Mouse (Mus musculus): Measurements from ENCODE around the gene Scpep1. TPM values are rescaled to one million over a fixed set of nuclear protein-coding genes. Genes with fewer than 3 reads are reported as not detected.
"Not testable (repeated sequence)": the region's sequence is repeated elsewhere in the genome, so short reads cannot be mapped to it uniquely, and the experiment has no call there.

The Scpep1 gene
- polyA plus RNA-seq, 1 experiment: 94.3 TPM

DNA sequence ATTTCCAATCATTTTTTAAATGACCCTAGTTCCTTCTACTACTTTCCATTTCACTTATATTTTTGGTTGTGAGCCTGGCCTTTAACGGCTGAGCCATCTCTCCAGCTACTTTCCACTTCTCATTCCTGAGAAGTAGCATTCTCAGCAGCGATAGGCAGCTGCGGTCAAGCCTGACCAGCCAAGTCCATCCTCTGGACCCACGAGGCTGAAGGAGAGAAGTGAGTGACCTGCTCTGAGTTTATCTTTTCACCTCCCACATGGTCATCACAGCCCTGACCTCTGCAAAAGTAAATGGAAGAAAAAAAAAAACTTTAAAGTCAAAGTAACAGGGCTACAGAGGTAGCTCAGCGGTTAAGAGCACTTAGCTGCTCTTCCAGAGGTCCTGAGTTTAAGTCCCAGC lies 28.7 kb downstream of the Scpep1 start:
- no peak for DNase-seq (ENCODE audit: low spot score)

DNA sequence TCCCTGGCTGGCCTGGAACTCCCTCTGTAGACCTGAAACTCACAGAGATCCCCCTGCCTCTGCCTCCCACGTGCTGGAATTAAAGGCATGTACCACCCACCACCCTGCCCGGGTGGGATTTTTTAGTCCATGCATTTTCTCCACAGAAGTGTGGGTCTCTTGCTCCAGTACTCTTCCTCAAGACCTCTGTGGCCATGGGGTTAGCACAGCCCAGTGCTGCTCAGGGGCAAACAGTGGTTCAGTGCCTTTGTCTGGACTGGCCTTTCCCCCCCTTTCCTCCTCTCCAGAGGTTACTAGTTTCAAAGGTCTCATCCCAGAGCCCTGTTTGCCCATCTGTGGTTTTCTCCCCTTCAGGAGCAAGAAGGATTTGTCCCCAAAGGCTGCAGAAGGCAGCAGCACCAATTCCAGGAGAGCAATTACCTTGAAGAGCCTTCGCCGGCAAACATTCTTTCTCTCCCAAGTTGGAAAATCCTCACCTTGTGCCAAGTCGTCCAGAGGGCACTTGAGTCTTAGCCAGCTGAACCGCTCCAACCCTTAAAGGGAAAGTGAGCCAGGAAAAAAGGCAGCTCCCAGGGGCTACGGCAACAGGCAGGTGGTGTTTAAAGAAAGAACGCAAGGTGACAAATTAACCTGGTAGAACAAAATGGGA lies 45.8 kb downstream of the Scpep1 start:
- no peak for DNase-seq (ENCODE audit: low spot score)

DNA sequence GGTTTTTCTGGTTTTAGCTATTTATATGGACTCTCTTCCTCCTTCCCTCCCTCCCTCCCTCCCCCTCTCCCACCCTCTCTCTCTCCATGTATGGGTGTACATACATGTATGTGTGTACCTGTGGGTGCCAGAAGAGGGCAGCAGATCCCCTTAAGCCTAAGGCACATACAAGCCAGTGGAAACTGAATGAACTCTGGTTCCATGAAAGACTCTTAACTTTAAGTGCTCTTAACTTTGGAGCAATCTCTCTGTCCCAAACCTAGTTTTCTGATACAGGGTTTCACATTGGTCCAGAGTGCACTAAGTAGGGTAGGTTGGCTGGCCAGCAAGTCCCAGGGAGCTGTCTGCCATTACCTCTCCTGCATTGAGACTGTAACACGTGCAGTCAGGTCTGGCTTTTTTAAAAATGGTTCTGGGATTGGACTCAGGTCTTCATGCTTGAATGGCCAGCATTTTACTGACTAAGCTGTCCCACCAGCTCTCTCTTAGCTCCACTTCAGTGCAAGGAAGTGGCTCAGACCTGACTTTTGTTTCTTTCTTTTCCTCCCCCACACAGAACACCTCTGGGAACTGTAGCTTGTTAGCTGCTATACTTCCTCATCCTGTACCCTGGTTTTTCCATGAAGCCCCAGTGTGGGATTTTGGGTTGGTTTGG lies 46.6 kb downstream of the Scpep1 start:
- DNase-seq (ENCODE audit: low spot score): no peak

DNA sequence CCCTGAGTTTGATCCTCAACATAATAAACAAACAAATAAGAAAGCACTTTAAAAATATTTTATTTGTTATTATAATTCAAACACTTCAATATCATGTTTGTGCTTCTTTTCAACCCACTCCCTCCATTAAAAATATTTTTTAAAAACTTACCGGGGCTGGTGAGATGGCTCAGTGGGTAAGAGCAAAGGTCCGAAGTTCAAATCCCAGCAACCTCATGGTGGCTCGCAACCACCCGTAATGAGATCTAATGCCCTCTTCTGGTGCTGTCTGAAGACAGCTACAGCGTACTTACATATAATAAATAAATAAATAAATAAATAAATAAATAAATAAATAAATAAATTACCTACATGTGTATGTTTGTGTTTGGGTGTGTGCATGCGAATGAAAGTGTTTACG lies 47.4 kb downstream of the Scpep1 start:
- DNase-seq (ENCODE audit: low spot score): no peak

DNA sequence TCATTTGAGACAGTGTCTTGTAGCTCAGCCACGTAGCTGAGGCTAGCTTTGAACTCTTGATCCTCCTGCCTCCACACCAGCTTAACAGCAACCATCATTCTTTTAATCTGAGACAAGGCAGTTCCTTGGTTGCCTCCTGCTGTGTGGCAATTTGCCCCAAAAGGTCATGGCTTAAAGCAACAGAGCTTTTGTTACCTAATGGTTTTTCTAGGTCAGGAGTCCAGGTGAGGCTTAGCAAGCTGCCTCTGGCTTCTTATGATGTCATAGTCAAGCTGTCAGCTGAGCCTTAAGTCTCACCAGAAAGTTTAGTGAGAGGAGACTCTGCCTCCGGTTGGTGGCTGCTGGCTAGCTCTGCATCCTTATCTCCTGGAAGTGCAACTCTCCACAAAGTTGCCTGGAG lies 49.6 kb downstream of the Scpep1 start:
- DNase-seq (ENCODE audit: low spot score): no peak

DNA sequence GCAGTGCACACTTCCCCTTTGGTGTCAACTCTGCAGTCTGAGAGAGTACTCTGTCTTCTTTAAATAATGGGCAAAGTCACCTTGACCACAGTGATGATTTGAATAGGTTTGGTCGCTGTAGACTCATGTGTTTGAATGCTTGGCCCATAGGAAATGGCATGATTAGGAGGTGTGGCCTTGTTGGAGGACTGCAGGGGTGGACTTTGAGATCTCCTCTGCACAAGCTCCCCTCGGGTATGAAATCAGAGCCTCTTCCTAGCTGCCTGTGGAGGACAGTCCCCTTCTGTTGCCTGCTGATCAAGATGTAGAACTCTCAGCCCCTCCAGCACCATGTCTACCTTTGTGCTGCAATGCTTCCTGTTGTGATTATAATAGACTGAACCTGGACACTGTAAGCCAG lies 51.2 kb downstream of the Scpep1 start:
- no peak for DNase-seq (ENCODE audit: low spot score)

DNA sequence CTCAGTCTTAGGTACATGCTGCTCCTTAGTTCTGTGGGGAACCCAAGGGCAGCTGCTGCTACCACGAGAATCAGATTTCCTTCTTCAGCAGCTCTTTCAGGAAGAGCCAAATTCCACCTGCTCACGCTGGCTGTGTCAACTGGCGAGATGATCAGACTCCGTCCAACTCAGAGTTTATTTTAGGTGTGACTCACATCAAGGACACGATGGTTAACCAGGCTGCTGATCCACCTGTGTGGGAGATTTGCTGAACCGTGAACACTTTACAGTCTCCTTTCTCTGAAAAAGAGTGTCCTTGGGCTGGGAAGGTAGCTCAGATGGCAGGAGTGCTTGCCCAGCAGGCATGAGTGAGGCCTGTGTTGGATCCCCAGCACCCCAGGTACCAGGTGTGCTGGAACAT lies 52.5 kb downstream of the Scpep1 start:
- DNase-seq (ENCODE audit: low spot score): no peak

DNA sequence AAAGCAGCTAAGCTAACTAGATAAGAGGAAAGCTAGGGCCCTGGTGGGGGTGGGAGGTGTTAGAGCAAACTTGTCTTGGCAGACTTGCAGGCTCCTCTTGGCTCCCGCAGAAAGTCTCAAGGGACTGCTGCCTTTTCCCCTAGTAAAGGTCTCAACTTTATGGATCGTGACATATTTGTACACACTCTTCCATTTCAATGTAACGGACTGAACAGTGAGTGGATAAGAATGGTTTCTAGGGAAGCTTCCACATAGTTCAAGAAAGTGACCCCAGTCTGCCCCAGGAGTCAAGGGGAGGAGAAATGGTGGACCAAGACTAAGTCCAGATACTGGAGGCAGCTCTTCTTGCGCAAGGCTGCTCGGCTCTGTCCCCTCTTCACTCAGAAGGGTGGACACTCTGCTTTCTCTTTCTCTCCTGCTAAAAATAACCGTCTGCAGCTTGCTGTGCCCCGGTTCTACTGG lies 53.9 kb downstream of the Scpep1 start:
- no peak for DNase-seq (ENCODE audit: low spot score)

DNA sequence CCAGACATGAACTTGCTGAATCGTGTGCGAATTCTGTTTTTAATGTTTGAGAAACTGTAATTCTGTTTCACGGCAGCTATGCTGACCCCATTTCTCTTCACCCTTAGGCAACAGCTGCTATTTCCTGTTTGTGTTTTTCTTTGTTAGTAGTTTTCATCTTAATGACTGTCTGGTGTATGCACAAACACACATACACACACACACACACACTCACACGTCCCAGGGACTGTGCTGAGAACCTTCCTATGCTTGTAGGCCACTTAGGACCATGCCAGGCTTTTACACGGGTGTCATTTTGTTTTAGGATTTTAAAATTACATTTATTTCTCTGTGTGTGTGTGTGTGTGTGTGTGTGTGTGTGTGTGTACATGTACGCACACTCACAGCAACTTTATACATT lies 55.7 kb downstream of the Scpep1 start:
- no peak for DNase-seq (ENCODE audit: low spot score)

DNA sequence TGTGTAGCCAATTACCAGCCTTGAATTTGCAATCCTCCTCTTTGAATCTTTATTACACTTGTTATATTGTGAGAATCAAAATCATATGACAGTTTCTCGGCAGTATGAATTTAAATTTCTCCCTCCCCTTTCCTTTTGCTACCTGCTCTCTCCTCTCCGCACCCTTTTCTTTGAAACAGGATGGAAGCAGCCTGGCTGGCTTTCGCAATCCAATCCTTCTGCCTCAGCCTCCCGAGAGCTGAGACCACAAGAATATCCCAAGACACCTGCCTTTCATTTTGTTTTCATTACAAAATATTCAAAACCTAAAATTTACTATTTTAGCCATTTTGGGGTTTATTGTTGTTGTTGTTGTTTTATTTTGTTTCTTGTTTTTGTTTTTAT lies 56.9 kb downstream of the Scpep1 start:
- no peak for DNase-seq (ENCODE audit: low spot score)

DNA sequence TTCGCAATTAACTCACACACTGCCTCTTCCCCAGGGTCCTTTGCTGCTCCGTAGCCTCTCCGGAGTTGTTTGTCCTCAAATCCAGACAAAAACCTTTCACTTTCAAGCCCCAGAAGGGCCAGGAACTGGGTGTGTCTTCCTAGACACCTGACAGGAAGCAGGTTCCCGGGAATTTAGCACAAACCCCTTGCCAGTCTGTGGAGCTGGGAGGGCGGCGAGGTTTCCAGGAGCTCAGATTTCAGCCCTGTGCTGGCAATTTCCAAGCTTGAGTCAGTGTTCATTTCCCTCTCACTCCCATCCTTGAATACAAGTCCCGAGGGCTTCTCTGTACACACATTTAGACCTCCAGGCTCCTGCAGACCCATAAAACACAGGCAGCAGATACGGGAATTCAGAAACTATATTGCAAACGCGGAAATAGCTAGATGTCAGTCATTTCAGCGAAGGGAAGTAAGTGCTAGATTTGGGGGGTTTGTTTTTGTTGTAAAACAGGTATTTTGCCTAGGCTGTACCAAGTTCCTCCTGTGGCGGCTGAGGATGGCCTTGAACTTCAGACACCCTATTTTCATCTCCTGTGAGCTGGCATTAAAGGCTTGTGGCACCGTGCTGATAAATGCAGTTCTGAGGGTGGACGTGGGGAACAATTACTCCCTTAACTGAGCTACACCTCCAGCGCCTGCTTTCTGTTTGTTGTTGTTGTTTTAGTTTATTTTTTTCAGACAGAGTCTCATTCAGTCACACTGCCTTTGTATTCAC lies 57.5 kb downstream of the Scpep1 start:
- no peak for DNase-seq (ENCODE audit: low spot score)

DNA sequence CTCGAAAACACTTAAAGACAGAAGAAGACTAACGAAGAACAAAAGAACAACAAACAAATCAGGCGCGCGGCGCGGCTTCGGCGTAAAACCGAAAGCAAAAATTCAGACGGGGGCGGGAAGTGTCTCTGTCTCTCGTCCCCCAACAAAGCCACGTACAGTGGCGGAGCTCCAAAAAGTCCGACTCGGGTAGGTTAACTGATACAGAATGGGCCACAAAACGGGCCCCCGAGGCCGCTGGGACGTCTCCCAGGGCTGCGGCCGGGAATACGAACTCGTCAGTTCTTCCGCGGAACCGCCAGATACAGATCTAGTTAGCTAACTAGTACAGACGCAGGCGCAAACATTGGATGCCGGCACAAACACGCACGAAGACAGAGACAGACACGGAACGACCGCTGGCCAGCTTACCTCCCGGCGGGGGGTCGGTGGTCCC lies 59.4 kb downstream of the Scpep1 start:
- DNase-seq (ENCODE audit: low spot score): peak; percentile 56

DNA sequence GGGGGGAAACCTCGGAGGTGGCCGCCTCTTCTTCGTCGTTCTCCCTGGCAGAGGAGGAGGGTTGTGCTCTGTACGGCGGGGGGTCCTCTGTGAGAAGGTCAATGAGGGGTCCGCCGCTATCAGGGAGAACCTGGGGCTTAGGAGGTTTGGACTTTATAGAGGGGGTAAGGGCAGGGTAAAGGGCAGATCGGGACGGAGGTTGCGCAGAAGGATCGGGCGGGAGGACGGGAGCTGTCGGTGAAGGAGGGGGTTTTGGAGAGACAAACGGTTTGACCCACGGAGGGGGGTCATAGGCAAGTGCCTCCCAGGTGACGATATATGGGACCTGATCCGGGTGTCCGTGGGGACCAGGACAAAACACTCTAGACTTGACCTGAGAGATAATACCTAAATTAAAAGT lies 60.0 kb downstream of the Scpep1 start:
- DNase-seq (ENCODE audit: low spot score): peak; percentile 36

DNA sequence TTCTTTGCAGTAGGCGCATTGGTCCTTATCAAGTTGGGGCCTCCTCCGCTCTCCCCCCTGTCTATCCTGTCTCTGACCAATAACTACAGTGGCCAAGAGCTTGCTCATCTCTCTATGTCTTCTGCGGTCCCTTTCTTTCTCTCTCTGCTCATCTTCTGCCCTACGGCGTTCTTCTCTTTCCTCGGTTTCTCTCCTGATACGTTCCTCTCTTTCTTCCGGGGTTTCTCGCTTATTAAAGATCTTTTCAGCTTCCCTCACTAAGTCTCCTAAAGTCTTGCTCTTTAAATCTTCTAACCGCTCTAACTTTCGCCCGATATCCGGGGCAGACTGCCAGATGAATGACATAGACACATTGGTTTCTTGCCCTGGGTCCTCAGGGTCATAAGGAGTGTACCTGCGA lies 61.0 kb downstream of the Scpep1 start:
- not testable (repeated sequence) for DNase-seq (ENCODE audit: low spot score)

DNA sequence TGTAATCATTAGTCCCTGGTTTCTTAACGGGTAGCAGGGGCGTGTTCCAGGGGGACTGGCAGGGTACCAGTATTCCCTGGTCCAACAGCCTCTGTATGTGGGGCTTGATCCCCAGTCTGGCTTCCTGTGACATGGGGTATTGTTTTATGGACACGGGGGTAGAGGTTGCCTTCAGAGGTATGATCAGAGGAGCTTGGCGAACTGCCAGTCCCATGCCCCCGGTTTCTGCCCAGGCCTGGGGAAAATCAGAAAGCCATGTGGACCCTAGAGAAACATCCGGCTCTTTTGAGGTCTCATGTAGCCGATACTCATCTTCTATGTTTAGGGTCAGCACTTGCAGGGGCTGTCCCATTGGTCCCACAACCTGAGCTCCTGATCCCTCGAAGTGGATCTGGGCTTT lies 61.8 kb downstream of the Scpep1 start:
- not testable (repeated sequence) for DNase-seq (ENCODE audit: low spot score)

DNA sequence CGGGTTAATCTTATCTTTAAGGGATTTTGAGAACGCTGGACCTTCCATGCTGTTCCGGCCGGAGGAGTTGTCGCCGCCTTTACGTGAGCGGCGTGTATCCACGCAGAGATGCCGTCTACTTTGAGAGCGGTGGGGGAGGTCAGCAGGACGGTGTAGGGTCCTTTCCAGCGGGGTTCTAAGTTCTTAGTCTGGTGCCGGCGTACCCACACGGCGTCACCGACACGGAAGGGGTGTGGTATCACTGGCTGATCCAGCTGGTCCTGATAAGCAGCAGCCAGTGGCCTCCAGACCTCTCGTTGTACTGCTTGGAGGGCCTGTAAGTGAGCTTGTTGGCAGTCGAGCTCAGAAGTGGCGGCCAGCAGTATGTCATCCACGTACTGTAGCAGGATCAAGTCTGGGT lies 62.5 kb downstream of the Scpep1 start:
- peak; percentile 38 for DNase-seq (ENCODE audit: low spot score)

DNA sequence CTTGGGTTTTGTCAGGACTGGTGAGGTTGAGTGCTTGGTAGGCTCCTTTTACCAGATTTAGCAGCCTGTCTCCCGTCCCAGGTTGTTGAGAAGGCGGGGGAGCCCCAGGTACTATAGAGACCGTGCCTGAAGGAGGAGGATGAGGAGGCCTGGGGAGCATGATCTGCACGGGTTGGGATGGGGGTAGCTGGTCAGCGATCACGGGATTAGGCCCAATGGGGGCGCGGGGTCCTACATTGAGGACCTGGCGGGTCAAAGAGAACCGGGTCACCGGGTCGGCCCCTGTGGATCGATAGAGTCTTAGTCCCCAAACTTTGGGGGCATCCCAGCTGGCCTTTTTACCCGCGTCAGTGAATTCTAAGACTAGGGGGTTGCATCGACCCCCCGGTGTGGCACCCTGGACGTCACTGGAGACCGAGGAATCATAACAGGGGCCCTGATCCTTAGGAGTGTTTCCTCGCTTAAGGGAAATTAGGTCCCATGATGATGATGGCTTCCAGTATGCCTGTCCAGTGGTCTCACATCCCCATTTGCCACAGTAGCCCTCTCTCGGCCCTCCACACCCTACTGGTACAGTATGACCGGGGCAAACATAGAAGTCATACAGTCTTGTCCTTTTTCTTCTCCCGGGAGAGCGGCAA lies 63.2 kb downstream of the Scpep1 start:
- DNase-seq (ENCODE audit: low spot score): peak; percentile 76

DNA sequence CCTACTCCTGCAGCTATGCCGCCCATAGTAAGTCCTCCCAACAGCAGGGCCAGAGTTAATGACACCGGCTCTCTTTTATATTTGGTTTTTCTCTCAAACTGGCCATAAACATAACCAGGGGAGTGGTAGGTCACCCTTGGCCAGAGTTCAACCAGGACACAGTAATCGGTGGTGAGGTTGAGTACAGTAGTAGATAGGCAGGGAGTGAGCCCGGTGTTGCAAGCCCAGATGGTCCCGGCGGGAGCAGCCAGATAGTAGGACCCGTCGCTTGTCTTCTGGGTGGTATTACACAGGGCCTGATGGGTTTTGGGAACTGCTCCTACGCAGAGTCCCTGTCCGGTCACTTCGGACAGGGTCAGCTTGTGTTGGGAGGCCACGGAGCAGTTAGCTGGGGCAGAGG lies 63.8 kb downstream of the Scpep1 start:
- peak; percentile 45 for DNase-seq (ENCODE audit: low spot score)

DNA sequence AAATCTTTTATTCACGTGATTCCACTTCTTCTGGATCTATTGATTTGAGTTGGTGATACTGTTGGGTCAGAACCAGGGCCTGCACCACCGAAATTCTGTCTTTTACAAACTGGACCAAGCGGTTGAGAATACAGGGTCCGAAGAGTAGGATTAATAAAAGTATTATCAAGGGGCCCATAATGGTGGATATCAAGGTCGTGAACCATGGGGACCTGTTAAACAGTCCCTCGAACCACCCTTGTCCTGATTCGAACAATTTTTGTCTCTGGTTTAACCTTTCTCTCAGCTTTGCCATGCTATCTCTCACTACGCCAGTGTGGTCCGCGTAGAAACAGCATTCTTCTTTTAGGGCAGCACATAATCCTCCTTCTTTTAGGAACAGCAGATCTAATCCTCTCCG lies 64.4 kb downstream of the Scpep1 start:
- not testable (repeated sequence) for DNase-seq (ENCODE audit: low spot score)

DNA sequence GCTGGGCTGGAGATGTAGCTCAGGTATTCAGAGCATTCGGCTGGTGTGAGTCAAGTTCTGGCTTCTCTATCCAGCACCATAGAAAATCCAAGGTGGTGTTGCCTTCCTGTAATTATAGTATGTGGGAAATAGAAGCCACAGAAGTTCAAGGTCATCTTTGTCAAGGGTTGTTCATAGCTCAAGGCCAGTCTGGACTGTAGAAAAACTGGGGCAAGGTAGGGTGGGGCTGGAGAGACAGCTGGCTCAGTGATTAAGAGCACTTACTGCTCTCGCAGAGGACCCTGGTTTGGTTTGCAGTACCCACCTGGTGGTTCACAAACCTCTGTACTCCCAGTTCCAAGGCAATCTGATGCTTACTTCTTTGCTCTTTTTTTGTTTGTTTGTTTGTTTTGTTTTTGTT lies 66.3 kb downstream of the Scpep1 start:
- DNase-seq (ENCODE audit: low spot score): no peak

DNA sequence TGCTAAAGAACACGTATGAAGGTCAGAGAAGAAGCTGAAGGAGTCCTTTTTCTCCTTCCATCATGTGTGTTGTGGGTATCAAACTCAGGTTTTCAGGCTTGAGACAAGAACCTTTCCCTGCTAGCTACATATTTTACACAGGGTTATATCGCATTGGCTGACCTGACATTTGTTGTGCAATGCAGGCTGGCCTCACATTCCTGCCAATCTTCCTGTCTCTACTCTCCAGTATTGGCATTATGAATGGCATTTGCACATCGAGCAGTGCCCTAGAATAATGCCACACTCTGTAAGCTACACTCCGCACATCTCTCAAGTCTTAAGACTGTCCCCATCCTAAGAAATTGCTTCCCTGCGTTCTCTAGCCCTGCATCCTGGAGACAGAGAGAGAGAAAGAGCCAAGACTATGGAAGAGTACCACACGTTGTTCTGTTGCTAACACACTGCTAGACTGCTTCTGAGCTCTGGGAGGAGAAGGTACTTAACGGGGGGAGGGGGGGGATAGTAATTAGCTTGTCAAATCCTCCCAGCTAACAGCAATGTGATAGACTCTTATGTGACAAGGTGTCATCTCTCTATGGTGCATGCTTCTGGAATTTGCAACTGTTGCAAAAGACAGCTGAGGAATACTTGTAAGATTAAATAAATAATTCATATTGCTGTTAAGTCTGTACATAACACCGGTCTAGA lies 70.7 kb downstream of the Scpep1 start:
- no peak for DNase-seq (ENCODE audit: low spot score)

DNA sequence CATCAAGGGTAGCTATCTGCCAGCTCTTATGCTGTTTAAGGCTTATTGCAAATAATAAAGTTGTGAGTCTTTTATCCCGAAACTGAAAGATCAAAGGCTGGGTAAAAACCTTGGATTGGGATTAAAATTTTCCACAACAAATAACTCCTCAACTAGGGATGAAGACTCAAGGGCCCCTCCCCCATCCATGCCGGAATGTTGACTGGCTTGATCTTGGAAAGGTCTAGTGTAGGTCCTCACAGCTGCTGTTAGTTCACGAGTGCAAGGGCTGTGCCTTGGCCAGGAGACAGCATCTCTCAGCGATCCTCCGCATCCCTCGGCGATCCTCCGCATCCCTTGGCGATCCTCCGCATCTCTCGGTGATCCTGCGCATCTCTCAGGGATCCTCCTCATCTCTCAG lies 77.3 kb downstream of the Scpep1 start:
- no peak for DNase-seq (ENCODE audit: low spot score)

All from urinary bladder, adult 2 months (tissue).